Mouse (Mus musculus) neural tube, embryonic 13.5 days (tissue): ENCODE data around the gene Nptxr. TPM values are rescaled to one million over a fixed set of nuclear protein-coding genes. Genes with fewer than 3 reads are reported as not detected.

Experiments
- ATAC-seq: fragments of 200-750 bp; cut with Nextera tagmentation; 2 replicates; pipeline ENCODE4 v1.8.0; 2017; ENCODE audit warnings: low read depth, mild to moderate bottlenecking, moderate TSS enrichment, moderate library complexity
- H3K27ac ChIP-seq: fragments of 300-500 bp; sonication (generic); replicated peaks from 2 replicates; pipeline ENCODE4 v1.5.1; 2015; ENCODE audit warnings: moderate library complexity, mild to moderate bottlenecking, inconsistent platforms
- H3K27me3 ChIP-seq: fragments of 300-500 bp; sonication (generic); 2 replicates; pipeline ENCODE4 v1.6.1; 2015; ENCODE audit warnings: mild to moderate bottlenecking, inconsistent platforms
- H3K36me3 ChIP-seq: fragments of 300-500 bp; sonication (generic); 2 replicates; pipeline ENCODE4 v1.6.1; 2015; ENCODE audit warnings: mild to moderate bottlenecking, inconsistent platforms
- H3K4me1 ChIP-seq: fragments of 300-500 bp; sonication (generic); replicated peaks from 2 replicates; pipeline ENCODE4 v1.6.1; 2015; ENCODE audit warnings: inconsistent platforms
- H3K4me2 ChIP-seq: fragments of 300-500 bp; sonication (generic); 2 replicates; pipeline ENCODE4 v1.6.1; 2015; ENCODE audit warnings: inconsistent platforms, mild to moderate bottlenecking, moderate library complexity
- H3K4me3 ChIP-seq: fragments of 300-500 bp; sonication (generic); 2 replicates; pipeline ENCODE4 v1.5.1; 2015; ENCODE audit warnings: mild to moderate bottlenecking, inconsistent platforms
- H3K9ac ChIP-seq: fragments of 300-500 bp; sonication (generic); 2 replicates; pipeline ENCODE4 v1.6.1; 2015; ENCODE audit warnings: moderate library complexity, mild to moderate bottlenecking, inconsistent platforms
- H3K9me3 ChIP-seq: fragments of 300-500 bp; sonication (generic); 2 replicates; pipeline ENCODE4 v1.6.1; 2016; ENCODE audit warnings: inconsistent platforms
- WGBS: fragments of 180-500 bp; shearing (Covaris S2); methylation state at CpG from one replicate; pipeline ENCODE4 v1.1.7; 2015; 5-methylcytosine and 5-hydroxymethylcytosine counted together
- polyA plus RNA-seq: library from polyadenylated mRNA; unstranded; fragments of >200 nt; fragmentation: Nextera tagmentation; extraction: Ambion mirVana; gene quantifications from 2 replicates; pipeline ENCODE4 v1.2.1, GENCODE M21; 2015

Gene Nptxr
- polyA plus RNA-seq, 1 experiment from 2014 or later: 22.1 TPM

DNA sequence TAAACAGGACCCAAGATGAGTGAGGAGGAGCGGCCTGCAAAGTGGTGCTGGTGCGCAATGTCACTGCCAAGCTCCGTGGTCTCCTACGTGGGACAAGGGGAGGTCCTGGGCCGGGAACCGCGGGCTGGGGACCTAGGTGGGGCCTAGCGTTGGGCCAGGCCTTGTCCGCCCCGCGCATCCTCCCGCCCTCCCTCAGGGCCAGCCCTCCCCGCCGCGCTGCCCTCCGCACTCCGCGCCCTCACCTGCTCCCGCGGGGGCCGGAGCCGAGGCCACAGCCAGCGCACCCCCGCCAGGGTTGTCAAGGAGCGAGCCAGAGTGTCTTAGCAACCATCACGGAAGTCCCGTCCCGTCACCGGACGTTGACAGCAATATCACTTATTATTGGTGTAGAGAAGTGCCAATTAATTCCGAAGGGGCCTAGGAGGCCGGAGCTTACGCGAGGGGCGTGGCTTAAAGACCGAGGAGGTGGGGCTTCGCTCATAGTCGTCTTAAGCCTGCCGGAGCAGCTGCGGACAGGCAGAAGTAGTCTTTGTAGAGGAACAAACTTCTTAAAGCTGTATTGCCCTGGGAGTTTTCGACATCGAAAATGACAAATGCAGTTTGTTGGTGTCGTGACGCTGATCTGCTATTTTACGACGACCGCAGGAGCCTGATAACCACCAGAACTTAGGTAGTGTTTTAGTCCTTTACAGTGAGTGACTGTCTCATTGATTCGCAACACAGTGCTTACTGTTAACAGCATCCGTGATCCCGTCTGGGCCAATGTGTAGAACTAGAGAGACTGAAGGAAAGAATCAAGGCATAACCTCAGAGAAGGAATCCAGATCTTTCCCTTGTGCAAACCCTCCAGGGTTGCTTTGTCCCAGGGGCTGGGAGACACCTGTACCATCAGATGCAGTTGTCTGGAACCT, 30.2 kb downstream of the Nptxr start:
- under 1% methylated on average over 50 of the region's 50 CpGs for WGBS
- Histone ChIP-seq H3K27ac (peak overlapping the region; percentile 80), H3K36me3 (no peaks in the 10 kb centered on the region), H3K4me2 (peak overlapping the region; percentile 85), H3K9me3 (no peaks in the 10 kb centered on the region), H3K4me1 (peaks cover 42% of the 10 kb centered on the region), H3K9ac (peak overlapping the region; percentile 89), H3K4me3 (peak overlapping the region; percentile 82), H3K27me3 (no peaks in the 10 kb centered on the region)
- peak; percentile 98 for ATAC-seq

DNA sequence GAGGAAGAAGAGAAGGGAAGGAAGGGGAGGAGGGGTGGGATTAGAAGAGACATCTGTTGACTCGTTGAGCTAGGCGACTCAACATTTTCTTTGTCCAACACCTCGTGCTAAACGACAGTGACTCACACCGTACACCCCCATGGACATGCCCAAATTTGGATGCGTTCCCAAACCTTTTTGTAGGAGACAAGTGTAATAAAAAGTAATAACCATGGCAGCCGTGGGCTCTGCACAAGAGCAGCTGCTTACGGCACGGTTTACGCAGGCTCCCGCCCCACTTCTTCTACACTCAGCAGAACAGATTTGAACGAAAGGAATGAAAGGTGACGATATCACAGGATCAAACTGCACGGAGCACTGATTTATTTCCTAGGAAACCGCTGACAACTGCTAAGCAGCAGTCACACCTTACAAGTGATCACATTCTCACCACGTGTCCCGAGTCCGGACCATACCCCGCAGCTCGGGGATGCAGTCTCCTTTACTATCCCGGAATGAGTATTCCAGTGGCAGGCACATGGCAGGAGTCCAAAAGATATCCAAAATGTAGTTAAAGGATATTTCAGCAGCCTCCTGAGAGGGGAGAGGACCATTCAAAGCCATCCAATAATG, 33.8 kb downstream of the Nptxr start:
- no peak for ATAC-seq
- WGBS: 42% methylated on average over 21 of the region's 21 CpGs
- Histone ChIP-seq H3K4me2 (peak overlapping the region; percentile 15; the same call in 1 of the 2 replicates), H3K4me1 (peaks cover 58% of the 10 kb centered on the region), H3K9me3 (no peaks in the 10 kb centered on the region), H3K36me3 (no peaks in the 10 kb centered on the region), H3K27me3 (no peaks in the 10 kb centered on the region), H3K27ac (no peak overlapping the region), H3K9ac (peak overlapping the region; percentile 38; the same call in 1 of the 2 replicates), H3K4me3 (no peak overlapping the region)

DNA sequence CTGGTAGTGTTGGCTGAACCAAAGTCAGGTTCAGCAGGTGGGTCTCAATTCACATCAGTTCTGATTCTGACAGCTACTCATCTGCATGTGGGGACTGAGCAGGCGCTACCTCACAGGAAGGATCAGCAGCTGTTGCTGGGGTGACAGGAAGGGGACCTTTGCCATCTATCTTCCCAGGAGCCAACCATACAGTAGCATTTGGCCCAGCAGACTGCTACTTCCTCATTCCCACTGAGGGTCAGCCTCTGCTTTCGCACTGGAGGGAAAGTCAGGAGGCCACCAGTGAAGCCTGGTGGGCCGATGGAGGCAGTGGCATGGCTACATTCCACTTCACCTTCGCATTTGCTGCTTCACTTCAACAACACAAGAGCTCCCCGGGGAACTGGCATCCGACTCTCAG, 36.3 kb downstream of the Nptxr start:
- 56% methylated on average over 6 of the region's 6 CpGs for WGBS
- Histone ChIP-seq H3K4me1 (peaks cover 47% of the 10 kb centered on the region), H3K9me3 (no peaks in the 10 kb centered on the region), H3K27me3 (no peaks in the 10 kb centered on the region), H3K9ac (no peak overlapping the region), H3K36me3 (peaks cover 21% of the 10 kb centered on the region), H3K27ac (no peak overlapping the region), H3K4me2 (no peak overlapping the region), H3K4me3 (no peak overlapping the region)
- no peak for ATAC-seq

DNA sequence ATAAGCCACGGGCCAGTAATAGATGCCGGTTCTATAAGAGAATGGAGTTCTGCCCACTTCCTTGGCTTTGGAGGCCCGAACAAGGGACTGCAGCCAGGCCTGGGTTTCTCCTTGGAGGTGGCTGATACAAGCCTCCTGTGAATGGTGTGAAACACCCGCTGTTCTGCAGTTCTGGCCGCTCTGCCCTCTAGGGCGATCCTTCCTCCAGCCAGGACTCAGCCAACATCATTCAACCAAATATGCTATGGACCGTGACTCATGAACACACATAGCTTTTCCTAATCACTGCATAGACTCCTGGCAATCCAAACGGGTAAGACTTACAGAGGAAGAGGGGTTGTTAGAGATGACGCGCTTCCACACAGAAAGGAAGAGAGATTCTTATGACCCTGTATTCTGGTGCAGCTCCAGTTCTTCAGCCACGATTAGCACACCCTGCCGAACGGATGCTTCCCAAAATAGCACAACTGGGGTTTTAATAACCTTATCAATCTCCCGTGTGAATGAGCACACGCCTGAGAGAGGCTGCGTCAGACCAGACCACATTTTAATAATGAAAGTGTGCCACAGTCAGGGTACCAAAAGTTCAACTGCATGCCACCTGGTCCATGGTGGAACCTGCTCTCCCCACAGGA, 37.1 kb downstream of the Nptxr start:
- H3K27ac ChIP-seq: no peak overlapping the region
- H3K9me3 ChIP-seq: no peaks in the 10 kb centered on the region
- H3K36me3 ChIP-seq: peaks cover 30% of the 10 kb centered on the region
- no peak overlapping the region for H3K4me3 ChIP-seq
- H3K27me3 ChIP-seq: no peaks in the 10 kb centered on the region
- no peak overlapping the region for H3K9ac ChIP-seq
- H3K4me1 ChIP-seq: peaks cover 39% of the 10 kb centered on the region
- 80% methylated on average over 16 of the region's 16 CpGs for WGBS
- no peak for ATAC-seq
- no peak overlapping the region for H3K4me2 ChIP-seq

DNA sequence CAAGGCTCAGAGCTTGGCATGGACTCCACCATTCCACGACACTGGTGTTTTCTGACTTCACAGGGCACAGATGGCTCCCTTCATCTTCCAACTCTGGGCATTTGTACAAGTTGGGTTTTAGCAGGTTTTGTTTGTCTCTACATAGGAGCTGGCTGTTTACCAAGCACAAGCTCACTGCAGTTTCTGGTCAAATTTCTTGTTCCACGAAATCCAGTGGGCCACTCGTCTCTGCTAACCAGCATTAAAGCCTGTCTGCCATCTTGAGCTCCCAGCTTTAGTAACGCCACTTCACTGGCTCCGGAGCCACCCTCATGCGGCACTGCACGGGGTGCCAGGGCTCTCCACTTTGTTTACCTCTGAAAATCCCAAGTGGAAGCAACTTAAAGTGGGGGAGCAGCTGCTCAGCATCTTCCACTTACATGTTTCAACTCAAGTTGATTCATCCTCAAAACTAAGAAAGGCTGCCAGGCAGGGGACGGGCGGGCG, 37.9 kb downstream of the Nptxr start:
- no peak for ATAC-seq
- Histone ChIP-seq H3K4me3 (no peak overlapping the region), H3K27me3 (no peaks in the 10 kb centered on the region), H3K36me3 (peaks cover 38% of the 10 kb centered on the region), H3K4me1 (peaks cover 39% of the 10 kb centered on the region), H3K4me2 (no peak overlapping the region), H3K9me3 (no peaks in the 10 kb centered on the region), H3K9ac (no peak overlapping the region), H3K27ac (no peak overlapping the region)
- WGBS: 86% methylated on average over 10 of the region's 10 CpGs

DNA sequence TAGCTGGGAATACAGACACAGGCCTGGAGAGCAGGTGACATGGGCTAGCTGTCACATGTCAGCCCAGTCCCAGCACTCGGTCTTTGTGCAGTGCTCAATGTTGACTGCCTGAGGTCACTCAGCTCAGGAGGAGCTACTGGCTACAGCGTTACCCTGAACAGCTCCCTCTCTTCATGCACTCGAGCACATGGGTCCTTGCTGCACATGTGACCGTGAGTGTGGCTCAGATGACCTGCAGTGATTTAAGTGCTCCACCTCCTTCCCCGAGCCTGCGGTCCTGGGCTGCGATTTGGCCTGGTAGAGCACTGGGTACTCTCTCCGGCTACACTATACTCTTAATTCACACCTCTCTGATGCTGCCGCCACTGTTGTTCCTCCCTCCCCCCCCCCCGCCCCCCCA, 38.4 kb downstream of the Nptxr start:
- Histone ChIP-seq H3K4me2 (no peak overlapping the region), H3K4me1 (peaks cover 34% of the 10 kb centered on the region), H3K9ac (peak overlapping the region; percentile 4; the same call in 1 of the 2 replicates), H3K4me3 (no peak overlapping the region), H3K36me3 (peaks cover 40% of the 10 kb centered on the region), H3K9me3 (no peaks in the 10 kb centered on the region), H3K27me3 (no peaks in the 10 kb centered on the region), H3K27ac (no peak overlapping the region)
- WGBS: 70% methylated on average over 10 of the region's 10 CpGs
- no peak for ATAC-seq

DNA sequence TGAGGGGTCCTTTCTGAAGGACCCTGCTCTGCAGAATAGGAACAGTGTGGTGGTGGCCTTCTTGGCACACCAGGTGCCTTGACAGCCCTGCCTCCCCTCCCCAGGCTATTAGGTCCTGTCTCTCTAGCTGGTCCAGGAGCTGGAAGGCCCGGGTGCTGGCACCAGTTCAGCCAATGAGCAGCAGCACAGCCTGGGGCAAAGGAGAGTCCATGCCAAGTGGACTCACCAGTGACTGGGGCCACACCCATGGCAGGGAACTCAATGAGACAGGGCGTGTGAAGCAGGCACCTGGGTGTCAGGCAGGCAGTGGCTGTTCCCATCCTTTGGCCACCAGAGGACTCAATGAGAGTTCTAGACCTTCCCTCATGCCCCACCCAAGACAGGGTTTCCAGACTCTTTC, 39.2 kb downstream of the Nptxr start:
- H3K4me1 ChIP-seq: peaks cover 26% of the 10 kb centered on the region
- H3K4me3 ChIP-seq: no peak overlapping the region
- ATAC-seq: no peak
- H3K9ac ChIP-seq: no peak overlapping the region
- no peak overlapping the region for H3K4me2 ChIP-seq
- H3K27me3 ChIP-seq: no peaks in the 10 kb centered on the region
- no peaks in the 10 kb centered on the region for H3K9me3 ChIP-seq
- no peak overlapping the region for H3K27ac ChIP-seq
- WGBS: 84% methylated on average over 2 of the region's 2 CpGs
- H3K36me3 ChIP-seq: peaks cover 40% of the 10 kb centered on the region

DNA sequence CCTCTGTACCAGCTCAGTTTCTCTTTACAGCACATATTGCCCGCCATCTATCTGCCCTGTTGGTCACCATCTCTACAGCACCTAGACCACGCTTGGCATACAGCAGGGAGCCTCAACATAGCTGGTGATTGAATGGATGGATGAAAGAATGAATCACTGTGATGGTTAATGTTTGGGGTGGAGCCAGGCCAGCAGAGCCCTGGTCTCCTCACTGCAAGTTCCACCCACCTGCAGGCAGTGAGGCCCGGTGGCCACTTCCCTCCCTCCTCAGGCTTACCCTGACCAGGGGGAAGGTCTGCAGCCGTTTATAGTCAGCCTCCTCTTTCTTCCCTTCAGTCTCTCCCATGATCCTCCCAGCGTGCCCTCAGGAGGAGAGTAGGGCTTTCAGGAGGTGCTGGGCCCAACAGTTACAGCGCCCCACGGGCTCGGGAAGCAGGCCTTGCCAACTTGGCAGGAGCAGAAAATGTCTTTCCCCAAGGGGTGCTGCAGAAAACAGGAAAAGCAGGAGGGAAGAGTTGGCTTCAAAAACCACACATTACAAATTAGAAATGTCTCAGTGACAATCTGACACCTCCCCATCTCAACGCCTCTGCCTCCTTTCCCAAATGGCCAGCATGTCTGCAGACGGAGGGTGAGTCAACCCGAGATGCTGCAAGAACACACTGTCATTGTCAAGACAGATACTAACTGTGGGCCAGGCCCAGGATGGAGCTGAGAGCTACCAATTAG, 39.9 kb downstream of the Nptxr start:
- no peaks in the 10 kb centered on the region for H3K9me3 ChIP-seq
- peaks cover 40% of the 10 kb centered on the region for H3K36me3 ChIP-seq
- peaks cover 19% of the 10 kb centered on the region for H3K4me1 ChIP-seq
- H3K4me3 ChIP-seq: no peak overlapping the region
- H3K4me2 ChIP-seq: no peak overlapping the region
- no peak overlapping the region for H3K27ac ChIP-seq
- no peaks in the 10 kb centered on the region for H3K27me3 ChIP-seq
- WGBS: 84% methylated on average over 11 of the region's 11 CpGs
- no peak overlapping the region for H3K9ac ChIP-seq
- no peak for ATAC-seq

DNA sequence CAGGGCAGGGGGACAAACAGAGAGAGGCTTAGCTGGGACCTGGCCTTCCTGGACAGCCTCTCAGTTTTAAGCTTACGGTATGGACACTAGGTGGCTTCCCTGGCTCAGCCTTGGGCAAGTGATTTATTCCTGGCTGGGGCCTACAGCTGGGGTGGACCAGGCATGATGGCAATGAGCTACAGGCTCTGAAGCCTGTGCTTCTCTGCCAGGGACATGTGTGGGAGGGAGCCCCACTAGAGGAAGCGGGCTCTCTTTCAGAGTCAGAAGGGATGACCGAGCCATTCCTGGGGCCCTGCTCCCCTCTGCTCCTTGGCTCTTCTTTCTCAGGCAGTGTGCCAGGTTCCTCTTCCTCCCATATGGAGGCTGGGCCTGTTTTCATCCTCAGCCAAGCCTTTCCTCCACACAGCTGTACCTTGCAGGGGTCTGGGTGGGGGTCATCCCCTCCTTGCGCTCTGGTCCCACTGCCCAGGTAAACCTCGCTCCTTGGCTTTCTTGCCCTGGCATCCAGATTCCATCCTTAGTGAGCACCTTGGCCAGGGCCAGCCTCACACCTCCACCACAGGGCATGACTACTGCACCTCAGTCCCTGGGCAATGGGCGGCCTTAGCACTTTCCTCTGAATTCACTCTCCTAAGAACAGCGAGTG, 40.8 kb downstream of the Nptxr start:
- peaks cover 40% of the 10 kb centered on the region for H3K36me3 ChIP-seq
- no peaks in the 10 kb centered on the region for H3K9me3 ChIP-seq
- H3K4me1 ChIP-seq: peaks cover 18% of the 10 kb centered on the region
- no peak overlapping the region for H3K4me3 ChIP-seq
- no peak overlapping the region for H3K27ac ChIP-seq
- H3K4me2 ChIP-seq: no peak overlapping the region
- no peak for ATAC-seq
- H3K9ac ChIP-seq: no peak overlapping the region
- H3K27me3 ChIP-seq: no peaks in the 10 kb centered on the region
- 92% methylated on average over 7 of the region's 7 CpGs for WGBS

DNA sequence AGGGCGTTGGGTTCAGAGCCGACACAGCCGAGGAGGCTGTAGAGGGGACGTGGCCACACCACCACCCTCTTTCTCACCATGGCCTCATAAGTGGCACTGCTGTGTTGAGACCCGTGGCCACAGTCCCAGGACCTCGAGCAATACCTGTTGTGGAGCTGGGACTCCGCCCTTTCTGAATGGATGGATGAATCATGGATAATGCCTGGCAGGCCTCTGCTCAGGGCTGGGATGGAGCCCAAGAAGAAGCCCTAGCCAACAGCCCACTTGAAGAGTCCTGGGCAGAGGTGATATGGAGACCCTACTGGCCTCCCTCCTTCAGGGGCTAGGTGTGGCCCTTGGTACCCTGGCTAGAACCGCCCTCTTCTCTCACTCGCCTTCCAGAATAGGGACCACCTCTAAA, 41.6 kb downstream of the Nptxr start:
- no peak overlapping the region for H3K4me2 ChIP-seq
- 93% methylated on average over 9 of the region's 9 CpGs for WGBS
- H3K9ac ChIP-seq: no peak overlapping the region
- H3K27ac ChIP-seq: no peak overlapping the region
- H3K27me3 ChIP-seq: no peaks in the 10 kb centered on the region
- no peak overlapping the region for H3K4me3 ChIP-seq
- no peak for ATAC-seq
- H3K36me3 ChIP-seq: peaks cover 40% of the 10 kb centered on the region
- peaks cover 14% of the 10 kb centered on the region for H3K4me1 ChIP-seq
- no peaks in the 10 kb centered on the region for H3K9me3 ChIP-seq

DNA sequence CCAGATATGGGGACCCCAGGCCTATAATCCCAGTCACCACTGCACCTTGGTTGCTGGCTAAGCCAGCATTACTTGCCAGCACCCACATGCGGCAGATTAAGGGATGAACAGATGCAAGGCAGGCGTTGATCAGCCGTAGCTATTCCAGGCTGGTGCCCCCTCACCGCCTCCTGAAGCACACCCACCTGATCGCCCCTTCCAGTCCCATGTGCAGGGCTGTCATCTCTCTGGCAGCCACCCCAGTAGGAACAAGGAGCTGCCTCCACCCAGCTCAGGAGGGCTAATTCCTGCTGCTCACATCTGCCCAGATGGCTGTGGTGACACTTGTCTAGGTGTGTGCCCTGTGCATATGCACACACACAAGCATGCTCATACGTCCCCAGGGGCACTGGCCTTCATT, 43.6 kb downstream of the Nptxr start:
- H3K9ac ChIP-seq: no peak overlapping the region
- no peaks in the 10 kb centered on the region for H3K27me3 ChIP-seq
- H3K27ac ChIP-seq: no peak overlapping the region
- 92% methylated on average over 6 of the region's 6 CpGs for WGBS
- peaks cover 8% of the 10 kb centered on the region; the same call in 1 of the 2 replicates for H3K4me1 ChIP-seq
- H3K36me3 ChIP-seq: peaks cover 40% of the 10 kb centered on the region
- H3K4me2 ChIP-seq: no peak overlapping the region
- no peak for ATAC-seq
- no peak overlapping the region for H3K4me3 ChIP-seq
- H3K9me3 ChIP-seq: no peaks in the 10 kb centered on the region
